Mouse (Mus musculus): Measurements from ENCODE around the gene Dolk. TPM values are rescaled to one million over a fixed set of nuclear protein-coding genes. Genes with fewer than 3 reads are reported as not detected.

Dolk gene
- total RNA-seq (2015) = 5.9 TPM in 2 replicates
- total RNA-seq (2017) = 9.3 and 14.1 TPM in 2 replicates

- peak; percentile 93 for ATAC-seq (replicated peaks; ENCODE audit: poor library complexity)
These were observed at the start of gene Dolk, which contains the start of gene Nup188 for GRCm38 (mm10) chr2:30286192-30287026. TSS of gene Dolk (minus strand) at chr2:30286334. TSS of gene Nup188 (plus strand) at chr2:30286397.

DNA sequence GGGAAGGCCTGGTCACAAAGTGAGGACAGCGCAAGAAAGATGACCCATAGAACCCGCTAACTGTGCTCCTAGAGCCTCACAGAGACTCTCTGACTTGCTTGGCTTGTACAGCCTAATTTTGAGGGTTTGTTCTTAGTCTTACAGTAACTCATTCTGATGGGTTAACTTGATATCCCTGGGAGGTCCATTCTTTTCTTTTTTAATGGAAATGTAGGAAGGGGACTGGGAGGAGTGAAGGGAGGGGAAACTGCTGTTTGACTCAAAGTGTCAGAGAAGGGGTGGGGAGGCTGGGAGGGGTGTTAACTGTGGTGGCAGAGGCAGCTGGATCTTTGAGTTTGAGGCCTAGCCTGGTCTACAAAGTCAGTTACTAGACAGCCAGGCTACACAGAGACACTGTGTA is 49.2 kb upstream of the Dolk start:
- no peak for ATAC-seq (replicated peaks; ENCODE audit: poor library complexity)

- ATAC-seq (replicated peaks; ENCODE audit: poor library complexity) = no peak
These were observed 42.7 kb upstream of the Dolk start for GRCm38 (mm10) chr2:30328791-30329190.

DNA sequence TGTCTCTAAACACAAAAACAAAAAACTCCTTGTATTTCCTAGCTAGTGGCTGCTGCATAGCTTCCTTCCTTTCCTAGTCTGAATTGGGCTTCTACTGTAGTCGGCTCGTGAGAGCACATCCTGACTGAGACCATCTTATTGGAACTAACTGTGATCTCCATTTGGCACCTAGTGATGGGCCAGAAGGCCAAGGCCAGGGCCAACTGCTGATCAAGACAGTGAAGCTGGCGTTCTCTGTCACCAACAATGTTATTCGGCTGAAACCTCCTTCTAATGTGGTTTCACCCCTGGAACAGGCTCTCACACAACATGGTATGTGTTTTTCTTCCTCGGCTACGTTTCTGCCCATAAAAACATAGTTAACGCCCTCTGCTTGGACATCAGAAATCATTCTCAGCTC is 41.1 kb upstream of the Dolk start:
- ATAC-seq (replicated peaks; ENCODE audit: poor library complexity) = no peak

DNA sequence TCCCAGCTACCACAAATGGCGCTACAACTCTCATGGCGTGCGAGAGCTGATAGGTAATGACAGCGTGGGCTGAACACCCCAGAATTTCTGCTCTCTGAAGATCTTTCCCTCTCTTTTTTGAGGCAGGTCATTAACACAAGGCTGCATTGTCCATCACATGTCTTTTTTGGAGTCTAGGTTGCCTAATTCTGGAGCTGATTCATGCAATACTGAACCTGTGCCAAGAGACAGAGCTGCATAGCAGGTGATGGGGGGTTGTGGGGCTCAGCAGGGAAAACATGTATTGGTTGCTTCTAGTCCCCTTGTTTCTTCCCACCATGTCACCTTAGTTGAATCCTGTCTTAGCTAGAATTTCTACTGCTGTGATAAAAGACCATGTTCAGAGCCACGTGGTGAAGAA is 39.2 kb upstream of the Dolk start:
- no peak for ATAC-seq (replicated peaks; ENCODE audit: poor library complexity)

DNA sequence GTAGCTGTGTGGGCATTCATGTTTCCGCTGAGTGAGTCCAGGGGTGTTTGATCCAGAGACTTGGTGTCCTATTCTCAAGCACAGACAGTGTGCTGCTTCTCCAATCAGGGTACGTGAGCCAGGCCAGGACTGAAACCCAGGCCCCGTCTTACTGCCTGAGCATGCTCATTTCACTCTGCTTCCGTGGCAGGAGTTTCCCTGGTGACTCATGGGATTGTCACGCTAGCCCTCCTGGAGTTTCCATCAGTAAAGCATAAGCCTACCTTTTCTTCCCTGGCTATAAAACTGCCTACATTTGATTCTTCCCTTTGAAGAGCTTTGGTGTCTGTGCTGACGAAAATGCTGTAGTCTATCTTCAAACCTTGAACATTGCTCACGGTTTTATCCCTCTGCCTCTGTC is 37.0 kb upstream of the Dolk start:
- ATAC-seq (replicated peaks; ENCODE audit: poor library complexity) = no peak

DNA sequence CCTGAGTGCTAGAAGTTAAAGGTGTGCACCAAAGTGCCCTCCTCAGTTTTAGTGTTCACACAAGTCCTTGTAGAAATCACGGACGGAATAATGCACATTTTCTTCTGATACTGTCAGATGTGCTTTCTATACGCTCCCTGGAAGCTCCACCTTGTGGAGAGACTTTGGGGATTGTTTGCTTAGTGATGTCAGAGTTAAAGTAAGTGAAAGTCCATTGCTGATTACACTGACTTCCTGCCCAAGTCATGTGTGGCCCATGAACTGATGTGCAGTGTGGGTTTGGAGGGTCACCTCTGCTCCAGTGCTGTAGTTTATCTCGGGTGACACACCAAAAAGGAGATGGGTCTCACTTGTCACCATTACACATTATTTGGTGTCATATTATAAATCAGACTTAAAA is 33.1 kb upstream of the Dolk start:
- no peak for ATAC-seq (replicated peaks; ENCODE audit: poor library complexity)

DNA sequence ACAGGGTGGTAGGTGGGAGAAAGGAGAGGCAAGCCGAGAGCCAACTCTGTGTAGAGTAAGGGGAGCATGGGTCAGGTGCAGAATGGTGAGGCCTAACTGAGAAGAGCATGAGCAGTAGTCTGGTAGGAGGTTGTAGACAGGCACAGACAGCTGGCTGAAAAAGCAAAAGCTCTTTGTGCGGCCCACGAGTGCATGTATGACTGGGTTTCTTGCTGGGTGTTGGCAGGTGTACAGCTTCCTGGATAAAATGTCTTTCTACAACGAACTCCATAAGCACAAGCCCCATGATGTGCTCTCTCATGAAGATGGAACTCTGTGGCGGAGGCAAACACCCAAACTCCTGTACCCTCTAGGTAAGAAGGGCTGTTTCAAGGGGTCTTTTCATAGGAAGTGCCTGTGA is 30.8 kb upstream of the Dolk start:
- no peak for ATAC-seq (replicated peaks; ENCODE audit: poor library complexity)

DNA sequence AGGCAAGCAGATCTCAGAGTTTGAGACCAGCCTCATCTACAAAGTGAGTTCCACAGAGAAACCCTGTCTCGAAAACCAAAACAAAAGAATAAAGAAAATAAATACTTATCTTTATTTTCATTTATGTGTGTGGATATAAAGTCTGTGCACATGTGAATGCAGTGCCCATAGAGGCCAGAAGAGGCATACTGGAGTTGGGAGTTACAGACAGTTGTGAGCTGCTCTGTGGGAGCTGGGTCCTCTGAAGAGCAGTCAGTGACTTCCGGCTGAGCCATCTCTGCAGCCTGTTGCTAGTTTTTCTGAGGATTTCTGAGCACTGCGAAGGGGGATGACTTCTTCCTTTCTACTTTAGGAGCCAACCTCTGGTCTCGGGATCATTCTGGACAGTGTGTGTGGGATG is 30.0 kb upstream of the Dolk start:
- peak; percentile 65 for ATAC-seq (replicated peaks; ENCODE audit: poor library complexity)

DNA sequence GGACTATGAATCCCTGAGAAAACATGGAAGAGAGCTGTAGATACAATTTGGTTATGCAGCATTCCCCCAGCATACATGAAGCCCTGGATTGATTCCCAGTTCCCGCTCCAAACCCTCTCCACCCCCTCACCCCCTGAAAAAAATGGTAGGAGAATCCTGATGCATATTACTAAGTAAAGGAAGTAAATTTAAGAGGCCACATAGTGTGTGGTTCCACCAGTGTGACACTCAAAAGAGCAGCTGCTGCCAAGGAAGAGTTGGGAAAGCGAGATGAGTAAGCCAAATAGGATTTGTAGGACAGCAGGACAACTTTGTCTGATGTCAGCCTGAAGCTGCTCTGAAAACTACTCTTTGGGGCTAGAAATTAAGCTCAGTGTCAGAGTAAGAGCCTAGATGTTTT is 25.3 kb upstream of the Dolk start:
- no peak for ATAC-seq (replicated peaks; ENCODE audit: poor library complexity)

GRCm38 (mm10) chr2:30309351-30309750 is 23.2 kb upstream of the Dolk start:
- peak; percentile 93 for ATAC-seq (replicated peaks; ENCODE audit: poor library complexity)

DNA sequence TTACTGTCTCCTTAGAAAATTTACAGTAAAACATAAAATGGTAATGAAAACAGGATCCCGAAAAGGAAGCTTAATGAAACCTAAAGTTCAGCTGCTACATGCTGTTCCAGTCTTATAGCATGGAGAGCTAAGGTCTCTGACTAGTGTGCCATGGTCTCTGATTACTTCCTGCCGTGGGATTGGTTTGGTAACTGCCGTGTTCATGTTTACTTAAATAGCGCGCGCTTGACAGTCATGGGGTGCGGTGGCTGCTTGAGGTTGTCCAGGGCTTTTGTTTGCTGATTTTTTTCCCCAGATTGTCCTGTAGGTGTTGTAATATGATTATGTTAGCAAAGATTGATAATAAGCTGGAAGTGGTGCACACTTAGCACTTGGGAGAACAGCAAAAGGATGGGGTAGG is 20.0 kb upstream of the Dolk start:
- no peak for ATAC-seq (replicated peaks; ENCODE audit: poor library complexity)

DNA sequence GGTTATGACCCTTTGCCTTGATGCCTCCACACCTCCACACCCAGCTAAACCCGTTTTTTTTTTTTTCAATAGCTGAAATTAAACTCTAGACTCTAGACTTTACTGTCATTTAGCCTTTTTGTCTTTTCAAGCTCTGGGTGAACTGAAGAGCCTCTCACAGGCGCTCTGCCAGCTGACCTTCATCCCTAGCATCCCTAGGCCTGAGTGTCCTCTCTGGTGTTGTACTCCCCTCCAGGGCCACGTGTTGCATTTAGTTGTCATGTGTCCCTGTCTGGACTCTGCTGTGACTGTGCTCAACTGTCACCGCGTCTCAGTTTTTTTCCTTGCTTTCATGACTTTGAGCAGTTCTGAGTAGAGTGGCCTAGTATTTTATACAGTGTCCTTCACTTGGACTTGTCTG is 13.8 kb upstream of the Dolk start:
- no peak for ATAC-seq (replicated peaks; ENCODE audit: poor library complexity)

DNA sequence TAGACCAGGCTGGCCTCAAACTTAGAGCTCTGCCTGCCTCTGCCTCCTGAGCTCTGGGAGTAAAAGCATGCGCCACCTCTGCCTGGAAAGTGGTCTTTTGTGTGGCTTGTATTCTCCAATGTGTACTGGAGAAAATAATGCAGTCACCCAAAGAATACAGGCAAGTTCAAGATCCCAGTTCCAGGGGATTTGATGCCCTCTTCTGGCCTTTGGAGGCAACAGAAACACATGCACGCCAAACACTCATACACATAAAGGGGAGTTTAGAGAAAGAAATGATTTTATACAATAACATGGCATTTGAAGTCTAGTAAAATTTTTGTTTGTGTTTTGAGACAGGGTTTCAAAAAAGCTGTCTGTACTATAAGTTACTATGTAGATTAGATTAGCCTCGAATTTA is 13.4 kb upstream of the Dolk start:
- ATAC-seq (replicated peaks; ENCODE audit: poor library complexity) = no peak

DNA sequence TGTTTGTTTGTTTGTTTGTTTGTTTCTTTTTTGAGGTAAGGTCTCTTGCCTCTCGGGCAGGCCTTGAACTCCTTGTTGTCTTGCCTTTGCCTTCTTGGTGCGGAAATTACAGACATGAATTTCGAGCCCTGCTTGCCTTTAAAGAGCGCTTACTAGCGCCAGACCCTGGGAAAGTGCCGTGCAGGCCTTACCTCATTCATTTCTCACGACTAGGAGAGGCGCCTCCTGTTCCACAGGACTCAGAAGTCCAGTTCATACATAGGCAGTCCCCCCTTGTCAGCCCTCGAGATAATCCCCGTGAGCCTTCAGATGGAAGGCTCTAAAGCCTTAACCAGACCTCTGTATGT is 866 bp upstream of the Dolk start:
- peak; percentile 24; the same call in 1 of the 2 replicates for ATAC-seq (replicated peaks; ENCODE audit: poor library complexity)

- ATAC-seq (replicated peaks; ENCODE audit: poor library complexity) = peak; percentile 36
These were observed 535 bp downstream of the Dolk start for GRCm38 (mm10) chr2:30285416-30286181.

DNA sequence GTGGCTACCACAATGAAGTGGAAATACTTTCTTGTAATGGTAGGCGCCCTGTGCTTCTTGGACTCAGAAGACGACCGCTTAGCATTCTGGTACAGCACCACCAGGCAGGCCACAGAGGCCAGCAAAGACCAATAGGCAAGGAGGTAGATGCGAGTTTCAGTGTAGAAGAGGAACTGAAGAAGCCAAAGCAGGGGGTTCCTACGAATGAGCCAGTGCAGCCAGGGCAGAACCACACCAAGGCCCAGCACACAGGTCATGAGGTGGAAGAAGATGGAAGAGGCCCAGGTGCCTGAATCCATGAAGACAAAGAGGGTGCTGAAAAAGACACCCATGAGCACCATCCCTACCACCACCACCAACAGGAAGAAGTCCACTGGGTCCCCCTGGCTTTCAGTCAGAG is 1.1 kb downstream of the Dolk start:
- no peak for ATAC-seq (replicated peaks; ENCODE audit: poor library complexity)

GRCm38 (mm10) chr2:30283193-30283592 is 2.9 kb downstream of the Dolk start:
- ATAC-seq (replicated peaks; ENCODE audit: poor library complexity) = no peak

- ATAC-seq (replicated peaks; ENCODE audit: poor library complexity) = no peak
These were observed 4.5 kb downstream of the Dolk start for GRCm38 (mm10) chr2:30281651-30282050.

GRCm38 (mm10) chr2:30280743-30281142 is 5.4 kb downstream of the Dolk start, which contains the start of gene Gm28038:
TSS of gene Gm28038 (plus strand) at chr2:30281043.
- ATAC-seq (replicated peaks; ENCODE audit: poor library complexity) = no peak

GRCm38 (mm10) chr2:30270134-30270533 is 16.0 kb downstream of the Dolk start:
- peak; percentile 87 for ATAC-seq (replicated peaks; ENCODE audit: poor library complexity)
